Mouse (Mus musculus): Measurements from ENCODE around the gene Tbc1d17.

The Tbc1d17 gene

DNA sequence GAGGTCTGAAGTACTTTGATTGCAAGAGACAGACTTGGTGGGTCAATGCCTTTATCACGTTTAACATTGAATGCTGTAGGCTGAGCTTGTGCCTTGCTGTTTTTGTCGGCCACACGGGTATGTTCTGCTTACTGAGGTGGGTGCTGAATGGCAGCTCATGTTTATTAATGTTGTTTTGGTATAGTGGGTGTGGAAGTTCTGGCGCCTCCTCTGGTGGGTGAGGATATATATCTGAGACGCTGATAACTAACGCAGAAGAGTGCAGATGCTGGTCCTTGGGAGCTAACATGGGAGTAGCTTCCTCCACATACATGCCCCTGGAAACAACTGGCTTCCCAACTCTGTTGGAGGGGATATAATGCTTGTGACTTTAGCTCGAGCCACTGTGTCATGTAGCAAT, 25.5 kb downstream of the Tbc1d17 start:
- DNase-seq (ENCODE audit: low spot score): no peak

DNA sequence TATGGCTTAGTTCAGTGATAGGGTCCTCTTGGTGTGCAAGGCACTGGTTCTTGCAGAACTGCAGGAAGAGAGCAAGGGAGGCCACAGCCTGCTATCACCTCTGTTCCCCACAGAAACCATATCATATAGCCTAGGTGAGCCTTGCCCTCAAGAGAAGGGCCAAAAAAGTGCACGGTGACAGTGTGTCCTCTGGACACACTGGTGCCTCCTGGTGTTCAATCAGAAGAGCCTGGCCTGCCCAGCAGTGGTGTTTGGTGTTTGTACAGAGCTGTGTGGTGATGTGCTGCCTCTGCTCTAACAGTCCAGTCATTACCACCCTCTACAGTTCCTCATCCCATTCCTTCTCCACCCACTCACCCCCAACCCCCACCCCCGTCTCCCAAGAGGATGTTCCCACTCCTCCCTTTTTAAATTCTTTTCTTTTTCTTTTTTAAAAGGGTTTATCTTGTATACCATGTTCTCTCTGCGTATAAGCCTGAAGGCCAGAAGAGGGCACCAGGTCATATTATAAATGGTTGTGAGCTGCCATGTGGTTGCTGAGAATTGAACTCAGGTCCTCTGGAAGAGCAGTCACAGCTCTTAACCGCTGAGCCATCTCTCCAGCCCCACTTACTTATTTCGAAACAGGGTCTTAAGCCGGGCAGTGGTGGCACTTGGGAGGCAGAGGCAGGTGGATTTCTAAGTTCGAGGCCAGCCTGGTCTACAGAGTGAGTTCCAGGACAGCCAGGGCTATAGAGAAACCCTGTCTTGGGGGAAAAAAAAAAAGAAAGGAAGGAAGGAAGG, 27.0 kb downstream of the Tbc1d17 start:
- DNase-seq (ENCODE audit: low spot score): no peak

DNA sequence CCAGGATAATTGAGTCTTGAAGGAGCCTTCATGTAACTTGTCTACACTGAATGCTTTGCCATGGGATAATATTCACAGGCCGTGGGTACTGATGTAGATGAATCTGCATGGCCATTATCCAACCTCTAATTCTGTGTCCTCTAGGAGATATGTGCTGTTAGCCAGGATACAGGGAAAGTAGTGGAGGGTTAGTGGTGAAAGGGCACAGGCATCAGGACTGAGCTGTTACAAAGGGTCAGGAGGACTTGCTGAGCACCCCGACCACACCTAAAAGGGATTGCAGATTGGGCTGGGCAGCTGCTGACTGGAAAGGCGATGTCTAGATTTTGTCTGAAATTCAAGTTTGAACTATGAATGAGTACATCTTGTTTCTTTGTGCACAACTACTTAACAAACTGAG, 28.4 kb downstream of the Tbc1d17 start:
- DNase-seq (ENCODE audit: low spot score): no peak

- no peak for DNase-seq (ENCODE audit: low spot score)
These were observed 29.0 kb downstream of the Tbc1d17 start for GRCm38 (mm10) chr7:44819863-44820262.

DNA sequence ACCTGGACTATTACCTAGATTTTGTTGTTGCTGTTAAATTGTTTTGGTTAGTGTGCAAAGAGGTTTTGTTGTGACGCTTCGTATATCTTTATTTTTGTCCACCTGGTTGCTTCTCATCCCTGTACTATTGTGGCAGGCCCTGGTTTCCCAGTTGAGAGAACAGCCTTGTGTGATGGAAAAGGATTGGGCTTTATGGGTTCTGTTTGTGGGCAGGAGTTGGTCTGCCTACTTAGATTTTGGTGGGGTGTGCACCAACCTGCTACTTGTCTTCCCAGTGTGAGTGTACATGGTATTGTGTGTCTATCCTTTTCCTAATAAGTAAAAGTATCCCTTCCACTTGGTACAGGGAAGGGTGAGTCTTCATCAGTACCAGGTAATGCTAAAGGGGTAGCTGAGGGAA, 29.5 kb downstream of the Tbc1d17 start:
- no peak for DNase-seq (ENCODE audit: low spot score)

- DNase-seq (ENCODE audit: low spot score): no peak
These were observed 30.1 kb downstream of the Tbc1d17 start for GRCm38 (mm10) chr7:44818751-44819235.

DNA sequence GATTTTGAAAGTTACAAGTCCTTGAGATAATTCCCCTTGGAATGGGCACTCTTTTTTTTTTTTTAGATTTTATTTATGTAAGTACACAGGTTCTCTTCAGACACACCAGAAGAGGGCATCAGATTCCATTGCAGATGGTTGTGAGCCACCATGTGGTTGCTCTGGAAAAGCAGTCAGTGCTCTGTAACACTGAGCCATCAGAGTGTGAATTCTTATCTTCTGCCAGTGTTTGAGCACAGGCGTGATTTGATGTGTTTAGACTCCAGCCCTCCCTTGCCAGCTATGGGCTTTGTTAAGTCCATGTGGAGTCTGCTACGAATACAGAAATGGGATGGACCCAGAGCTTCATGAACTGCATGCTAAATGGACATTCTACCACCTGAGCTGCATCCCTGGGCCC, 30.7 kb downstream of the Tbc1d17 start:
- no peak for DNase-seq (ENCODE audit: low spot score)

DNA sequence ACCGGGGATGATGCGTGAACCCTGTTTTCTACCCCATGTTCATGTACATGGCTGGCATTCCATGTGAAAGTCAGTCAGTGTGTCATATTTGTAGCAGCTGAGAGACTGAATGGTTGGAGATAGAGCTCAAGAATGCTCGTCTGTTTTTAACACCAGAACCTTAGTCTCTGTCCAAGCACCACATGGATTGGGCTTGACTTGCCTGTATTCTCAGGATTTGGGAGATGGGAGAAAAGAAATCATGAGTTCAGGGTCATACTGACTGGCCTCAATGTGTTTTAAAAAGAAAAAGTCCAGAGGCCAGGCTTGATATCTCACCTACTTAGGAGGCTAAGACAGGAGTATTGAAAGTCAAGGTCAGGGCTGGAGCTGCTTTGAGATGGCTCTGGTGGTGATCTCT, 31.4 kb downstream of the Tbc1d17 start:
- no peak for DNase-seq (ENCODE audit: low spot score)

DNA sequence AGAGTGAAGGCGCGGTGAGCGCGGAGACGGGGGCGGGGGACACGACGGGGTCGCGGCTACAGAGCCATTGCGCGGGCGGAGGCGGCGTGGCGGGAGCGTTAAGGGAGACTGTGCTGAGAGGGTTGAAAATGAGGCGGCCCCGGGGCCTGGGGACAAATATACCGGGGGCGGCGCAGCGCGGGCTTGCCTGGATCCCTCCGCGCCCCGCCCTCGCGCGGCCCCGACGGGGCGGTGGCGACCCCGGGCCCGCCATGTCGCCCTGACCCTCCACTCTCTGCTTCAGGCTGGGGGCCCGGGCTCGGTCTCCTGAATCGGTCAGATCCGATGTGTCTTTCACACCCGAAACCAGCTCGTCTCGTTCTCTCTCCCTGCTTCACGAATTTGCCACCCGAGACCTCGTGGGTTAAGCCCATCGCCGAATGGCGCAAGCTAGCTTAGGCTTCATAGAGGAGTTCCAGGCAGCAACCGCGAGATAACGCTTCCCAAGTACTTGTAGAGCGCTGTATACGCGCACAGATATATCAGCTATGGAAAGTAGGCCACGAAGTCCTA, 32.3 kb downstream of the Tbc1d17 start, which contains the start of gene Atf5:
Atf5 (minus strand) TSS at position 189 of the 552 bp plus-strand sequence.
- DNase-seq (ENCODE audit: low spot score): no peak

DNA sequence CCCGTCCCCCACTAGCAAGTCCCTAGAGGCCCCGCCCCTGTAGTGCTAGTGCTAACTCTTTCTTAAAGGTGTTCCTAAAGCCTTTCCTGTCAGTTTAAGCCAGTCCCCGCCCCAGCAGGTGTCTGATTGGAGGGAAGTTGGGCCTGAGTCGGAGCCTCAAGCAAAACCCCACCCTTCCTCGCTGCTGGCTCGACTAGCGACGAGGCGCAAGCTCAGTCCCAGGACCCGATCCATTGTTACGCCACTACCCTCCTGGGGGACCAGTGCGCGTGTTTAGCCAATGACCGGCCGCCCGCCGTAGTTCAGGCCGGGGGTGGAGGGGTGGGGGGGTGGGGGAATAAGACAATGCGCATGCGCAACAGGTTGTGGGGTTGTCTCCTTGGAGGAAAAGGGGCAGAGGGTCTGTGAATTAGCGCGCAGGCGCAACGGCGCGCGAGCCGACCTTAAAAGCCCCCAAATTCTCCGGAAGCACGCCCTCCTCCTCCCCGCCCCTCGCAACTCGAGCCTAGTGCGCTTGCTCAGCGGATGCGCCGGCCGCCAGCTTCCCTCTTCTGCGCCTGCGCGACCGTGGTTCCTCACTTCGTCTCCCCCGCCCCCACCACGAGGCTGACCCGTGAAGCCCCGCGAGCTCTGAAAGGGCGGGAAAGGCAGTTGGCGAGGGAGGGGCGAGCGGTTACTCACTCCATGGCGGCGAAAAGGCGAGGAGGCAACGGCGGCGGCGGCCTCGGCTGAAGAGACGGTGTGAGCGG, 33.0 kb downstream of the Tbc1d17 start, which contains the start of the genes Nup62 and Il4i1:
Nup62 (plus strand) TSS at position 368 of the 749 bp plus-strand sequence.
Il4i1 (plus strand) TSS at position 667 of the 749 bp plus-strand sequence.
- peak; percentile 99 for DNase-seq (ENCODE audit: low spot score)

- DNase-seq (ENCODE audit: low spot score): no peak
These were observed 33.8 kb downstream of the Tbc1d17 start for GRCm38 (mm10) chr7:44814952-44815553.

GRCm38 (mm10) chr7:44814423-44814822, 34.5 kb downstream of the Tbc1d17 start:
- no peak for DNase-seq (ENCODE audit: low spot score)

DNA sequence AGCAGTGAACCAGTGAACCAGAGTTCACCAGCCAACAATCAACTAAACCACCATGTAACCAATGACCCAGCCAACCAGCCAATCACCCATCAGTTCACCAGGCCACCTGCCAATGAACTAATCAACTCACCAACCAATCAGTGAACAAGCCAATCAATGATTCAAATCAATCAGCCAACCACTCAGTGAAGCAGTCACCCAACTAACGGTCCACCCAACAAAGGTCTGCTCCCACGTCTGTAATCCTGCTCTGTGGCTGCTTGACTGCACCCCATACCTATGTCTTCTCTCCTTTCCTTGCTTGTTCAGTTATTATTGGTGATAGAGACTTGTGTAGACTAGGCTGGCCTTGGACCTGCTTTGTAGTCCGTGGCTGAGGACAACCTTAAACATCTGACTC, 34.9 kb downstream of the Tbc1d17 start:
- no peak for DNase-seq (ENCODE audit: low spot score)

DNA sequence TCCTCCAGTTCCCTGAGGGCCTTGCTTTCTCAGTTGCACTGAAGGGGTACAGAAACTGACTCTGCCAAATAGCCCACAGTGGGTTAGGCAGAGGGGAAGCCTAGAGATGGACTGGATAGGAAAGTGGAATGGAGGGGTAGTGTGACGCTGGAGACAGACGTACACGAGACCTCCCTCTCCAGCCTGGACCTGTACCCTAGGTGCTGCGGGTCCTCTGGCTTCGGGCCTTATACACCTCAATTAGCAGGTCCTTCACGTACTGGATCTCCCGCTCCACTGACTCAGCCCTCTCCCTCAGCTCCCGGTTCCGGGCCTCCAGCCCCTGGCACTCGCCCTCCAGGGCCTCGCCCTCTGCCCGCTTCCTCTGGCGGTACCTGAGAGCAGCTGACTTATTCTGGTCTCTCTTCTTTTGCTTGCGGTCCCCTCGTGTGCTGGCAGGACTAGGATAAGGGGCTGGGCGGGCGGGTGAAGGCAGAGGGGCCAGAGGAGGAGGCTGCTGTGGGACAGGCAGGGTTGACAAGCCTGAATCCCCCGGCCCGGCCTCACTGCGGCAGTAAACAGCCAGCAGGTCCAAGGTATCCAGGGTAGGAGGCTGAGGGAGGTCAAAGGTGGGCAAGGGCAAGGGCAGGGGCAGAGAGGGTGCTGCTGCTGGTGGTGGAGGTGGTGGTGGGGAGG, 36.1 kb downstream of the Tbc1d17 start:
- no peak for DNase-seq (ENCODE audit: low spot score)

- DNase-seq (ENCODE audit: low spot score): no peak
These were observed 37.9 kb downstream of the Tbc1d17 start for GRCm38 (mm10) chr7:44810819-44811557.

DNA sequence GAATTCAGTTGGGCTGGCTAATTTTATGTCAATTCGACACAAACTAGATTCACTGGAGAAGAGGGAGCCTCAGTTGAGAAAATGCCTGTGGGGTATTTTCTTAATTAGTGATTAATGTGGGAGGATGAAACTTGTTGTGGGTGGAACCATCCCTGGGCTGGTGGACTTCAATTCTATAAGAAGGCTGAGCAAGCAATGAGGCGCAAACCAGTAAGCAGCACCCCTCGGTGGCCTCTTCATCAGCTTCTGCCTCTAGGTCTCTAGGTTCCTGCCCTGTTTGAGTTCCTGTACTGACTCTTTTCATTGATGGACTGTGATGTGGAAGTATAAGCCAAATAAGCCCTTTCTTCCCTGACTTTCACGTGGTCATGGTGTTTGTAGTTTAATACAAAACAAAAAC, 38.5 kb downstream of the Tbc1d17 start:
- DNase-seq (ENCODE audit: low spot score): no peak

DNA sequence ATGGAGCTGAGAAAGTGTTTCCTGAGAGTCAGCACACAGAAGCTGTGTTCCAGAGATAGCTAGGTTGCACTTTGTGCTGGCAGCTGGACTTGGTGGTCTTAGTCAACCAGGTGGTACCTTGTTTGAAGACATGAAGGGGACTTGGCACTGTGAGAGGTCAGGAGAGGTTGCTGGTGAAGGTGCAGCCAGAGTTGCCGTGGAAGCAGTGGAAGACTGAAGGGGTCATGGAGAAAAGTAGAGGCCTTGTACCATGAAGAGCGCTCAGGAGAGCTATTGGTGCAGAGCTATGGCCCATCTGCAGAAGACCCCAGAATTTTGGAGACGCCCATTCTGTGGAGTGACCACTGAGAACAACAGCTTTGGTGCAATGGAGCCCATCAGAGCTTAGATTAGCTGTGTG, 39.4 kb downstream of the Tbc1d17 start:
- no peak for DNase-seq (ENCODE audit: low spot score)

GRCm38 (mm10) chr7:44808927-44809326, 40.0 kb downstream of the Tbc1d17 start:
- DNase-seq (ENCODE audit: low spot score): no peak

GRCm38 (mm10) chr7:44792781-44793180, 56.1 kb downstream of the Tbc1d17 start:
- no peak for DNase-seq (ENCODE audit: low spot score)

GRCm38 (mm10) chr7:44790066-44790465, 58.8 kb downstream of the Tbc1d17 start:
- no peak for DNase-seq (ENCODE audit: low spot score)

- DNase-seq (ENCODE audit: low spot score): no peak
These were observed 59.3 kb downstream of the Tbc1d17 start for GRCm38 (mm10) chr7:44789531-44789930.

Data from T-cell, adult 2 months (primary cell).